Mouse (Mus musculus): ENCODE measurements at regions not wholly inside any gene's neighbourhood (a gene's known extent, or its start where the extent isn't known, plus 50 kb on each side); places are given as distances from the start of the nearest gene placed in this dataset.

DNA sequence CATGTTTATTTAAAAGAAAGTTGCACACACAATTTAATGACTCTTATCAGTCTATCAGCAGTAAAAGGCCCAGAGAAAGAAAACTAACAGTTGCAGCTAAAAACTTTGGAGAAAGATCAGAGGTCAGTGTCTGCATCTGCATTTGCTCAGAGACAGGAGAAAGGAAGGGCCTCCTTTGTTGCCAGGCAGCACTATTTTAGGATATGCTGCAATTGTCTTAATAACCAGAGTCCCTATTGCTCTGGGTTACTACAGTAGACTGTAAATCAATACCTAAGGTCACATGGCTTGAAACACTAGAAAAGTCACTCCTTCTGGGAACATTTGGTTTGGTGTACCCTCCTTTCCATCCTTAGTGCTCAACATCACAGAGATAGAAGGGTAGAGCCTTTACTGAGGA, 175.7 kb downstream of the Hdgfl1 start:
- no peaks in the 10 kb centered on the region for H3K27me3 ChIP-seq
- H3K27ac ChIP-seq: no peak overlapping the region
- H3K9ac ChIP-seq: no peak overlapping the region
- H3K4me2 ChIP-seq: no peak overlapping the region
- H3K4me1 ChIP-seq: peaks cover 5% of the 10 kb centered on the region
- H3K36me3 ChIP-seq (ENCODE audit: poor library complexity, severe bottlenecking): no peaks in the 10 kb centered on the region
- H3K4me3 ChIP-seq: no peak overlapping the region
- no peak for ATAC-seq
- H3K9me3 ChIP-seq (replicated peaks): no peaks in the 10 kb centered on the region

DNA sequence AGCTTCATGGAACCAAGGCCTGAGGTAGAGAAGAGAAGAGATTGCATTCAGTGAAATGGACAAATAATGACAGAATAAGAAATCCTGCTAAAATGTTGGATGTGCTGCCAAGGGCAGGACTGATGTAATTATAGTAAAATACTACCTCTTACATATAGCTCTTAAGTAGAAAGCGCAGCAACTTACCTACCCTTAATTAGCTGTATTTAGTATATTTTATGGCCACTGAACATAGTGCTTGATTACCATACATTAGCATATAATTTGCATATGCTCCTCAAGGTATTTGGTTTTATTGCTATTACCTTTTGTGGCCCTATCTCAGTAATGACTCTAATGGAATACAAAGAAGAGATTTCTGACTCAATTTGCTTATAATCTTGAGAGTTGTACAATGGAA, 176.2 kb downstream of the Hdgfl1 start:
- Histone ChIP-seq H3K36me3 (ENCODE audit: poor library complexity, severe bottlenecking) (no peaks in the 10 kb centered on the region), H3K9ac (no peak overlapping the region), H3K27me3 (no peaks in the 10 kb centered on the region), H3K4me1 (peaks cover 5% of the 10 kb centered on the region), H3K27ac (no peak overlapping the region), H3K4me2 (no peak overlapping the region), H3K9me3 (replicated peaks) (no peaks in the 10 kb centered on the region), H3K4me3 (no peak overlapping the region)
- WGBS: 46% methylated on average over 1 of the region's 1 CpGs
- peak; percentile 69; the same call in 1 of the 2 replicates for ATAC-seq

DNA sequence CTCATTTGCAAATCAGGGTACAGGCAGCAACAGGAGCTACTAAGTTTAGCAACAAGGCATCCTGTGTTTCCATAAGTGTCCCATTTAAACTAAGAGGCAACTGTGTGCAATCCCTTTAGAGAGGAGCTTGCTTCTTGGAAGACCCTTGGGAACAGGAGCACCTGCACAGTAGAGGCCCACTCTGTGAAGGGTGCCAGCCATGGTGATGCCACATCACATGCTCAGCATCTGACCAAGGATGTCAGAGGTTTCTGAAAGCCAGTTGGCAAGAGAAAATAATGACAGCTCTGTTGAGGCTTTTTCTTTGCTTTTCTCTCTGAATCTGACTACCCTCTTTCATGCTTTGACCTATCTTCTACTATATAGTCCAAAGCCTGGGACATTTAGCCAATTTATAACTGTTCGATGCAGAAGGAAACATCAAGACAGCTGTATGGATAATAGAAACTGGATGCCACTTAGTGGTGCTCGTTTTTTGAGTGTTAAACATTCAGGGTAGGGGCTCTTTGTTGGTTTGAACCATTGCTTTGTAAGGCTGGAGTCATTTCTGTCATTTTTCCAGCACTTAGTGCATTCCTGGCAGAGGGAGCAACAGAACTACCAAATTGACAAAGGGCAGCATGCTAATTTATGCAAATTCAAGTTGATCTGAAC, 193.9 kb downstream of the Hdgfl1 start:
- Histone ChIP-seq H3K4me1 (peaks cover 9% of the 10 kb centered on the region), H3K9ac (no peak overlapping the region), H3K36me3 (ENCODE audit: poor library complexity, severe bottlenecking) (no peaks in the 10 kb centered on the region), H3K27me3 (no peaks in the 10 kb centered on the region), H3K27ac (peak overlapping the region; percentile 35), H3K4me2 (no peak overlapping the region), H3K9me3 (replicated peaks) (no peaks in the 10 kb centered on the region), H3K4me3 (no peak overlapping the region)
- ATAC-seq: peak; percentile 89
- 28% methylated on average over 2 of the region's 2 CpGs for WGBS

DNA sequence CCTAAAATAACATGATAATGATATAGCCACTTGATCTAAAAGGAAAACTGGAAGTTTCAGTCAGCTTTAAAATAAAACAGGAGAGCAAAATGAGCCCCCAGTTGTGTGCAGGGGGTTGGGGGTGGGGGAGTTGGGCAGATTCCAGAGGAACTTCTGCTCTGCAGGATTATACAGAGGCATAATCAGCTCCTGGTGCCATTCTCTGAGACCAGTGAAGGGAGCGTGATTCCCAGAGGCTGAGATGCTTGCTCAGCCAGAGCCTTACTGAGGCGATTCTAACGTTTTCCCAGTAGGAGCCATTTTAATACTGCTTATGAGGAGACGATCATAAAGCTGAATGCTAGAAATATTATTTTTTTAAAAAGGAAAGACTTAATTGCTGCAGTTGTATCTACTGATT, 200.5 kb downstream of the Hdgfl1 start:
- no peak overlapping the region for H3K27ac ChIP-seq
- H3K27me3 ChIP-seq: no peaks in the 10 kb centered on the region
- peak; percentile 88 for ATAC-seq
- no peak overlapping the region for H3K4me2 ChIP-seq
- H3K4me3 ChIP-seq: no peak overlapping the region
- 8% methylated on average over 4 of the region's 4 CpGs for WGBS
- H3K4me1 ChIP-seq: peaks cover 11% of the 10 kb centered on the region; the same call in 1 of the 2 replicates
- H3K9me3 ChIP-seq (replicated peaks): no peaks in the 10 kb centered on the region
- H3K9ac ChIP-seq: no peak overlapping the region
- H3K36me3 ChIP-seq (ENCODE audit: poor library complexity, severe bottlenecking): no peaks in the 10 kb centered on the region

DNA sequence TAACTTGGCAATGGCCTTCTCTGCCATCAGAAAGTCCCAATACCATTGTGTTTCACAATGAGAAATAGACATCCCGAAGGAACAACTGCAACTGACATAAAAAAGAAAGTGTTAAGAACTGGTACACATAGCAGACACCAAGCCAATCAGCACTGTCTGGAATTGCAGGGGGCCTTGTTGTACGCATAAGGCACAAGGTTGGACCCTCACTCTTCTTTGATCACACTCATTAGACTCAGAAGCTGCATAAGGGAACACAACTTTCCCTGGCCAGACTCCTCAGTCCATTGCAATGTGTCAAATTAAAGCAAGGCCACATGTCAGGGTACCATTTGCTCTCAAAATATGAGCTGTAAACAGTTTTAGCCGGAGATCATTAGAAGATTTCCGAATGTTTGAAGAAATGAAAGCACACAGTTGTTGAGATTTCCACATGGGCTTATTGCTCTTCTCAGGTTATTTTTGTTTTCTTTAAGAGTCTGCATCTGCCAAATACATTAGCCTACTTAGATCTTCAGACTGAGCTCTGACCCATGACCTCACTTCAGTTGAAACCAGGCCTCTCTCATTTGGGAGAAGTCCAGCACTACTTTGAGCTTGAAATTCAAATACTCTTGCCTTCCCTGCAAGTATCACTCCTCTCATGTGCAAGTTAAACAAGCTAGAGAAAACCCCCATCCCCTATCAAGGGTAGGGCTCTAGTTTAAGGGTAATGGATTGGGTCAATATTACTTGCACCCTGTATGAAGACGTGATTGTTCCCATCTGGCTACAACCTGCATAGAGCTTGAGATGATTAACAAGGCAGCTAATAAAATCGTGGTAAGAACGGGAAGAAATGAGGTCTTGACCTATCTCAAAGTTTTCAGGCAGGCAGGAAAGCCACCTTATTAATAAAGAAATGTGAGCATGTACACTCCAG, 204.8 kb downstream of the Hdgfl1 start:
- H3K27ac ChIP-seq: no peak overlapping the region
- ATAC-seq: no peak
- no peaks in the 10 kb centered on the region for H3K9me3 ChIP-seq (replicated peaks)
- H3K4me3 ChIP-seq: no peak overlapping the region
- no peaks in the 10 kb centered on the region for H3K36me3 ChIP-seq (ENCODE audit: poor library complexity, severe bottlenecking)
- no peak overlapping the region for H3K9ac ChIP-seq
- H3K4me2 ChIP-seq: no peak overlapping the region
- 90% methylated on average over 7 of the region's 7 CpGs for WGBS
- peaks cover 9% of the 10 kb centered on the region; the same call in 1 of the 2 replicates for H3K4me1 ChIP-seq
- H3K27me3 ChIP-seq: no peaks in the 10 kb centered on the region

DNA sequence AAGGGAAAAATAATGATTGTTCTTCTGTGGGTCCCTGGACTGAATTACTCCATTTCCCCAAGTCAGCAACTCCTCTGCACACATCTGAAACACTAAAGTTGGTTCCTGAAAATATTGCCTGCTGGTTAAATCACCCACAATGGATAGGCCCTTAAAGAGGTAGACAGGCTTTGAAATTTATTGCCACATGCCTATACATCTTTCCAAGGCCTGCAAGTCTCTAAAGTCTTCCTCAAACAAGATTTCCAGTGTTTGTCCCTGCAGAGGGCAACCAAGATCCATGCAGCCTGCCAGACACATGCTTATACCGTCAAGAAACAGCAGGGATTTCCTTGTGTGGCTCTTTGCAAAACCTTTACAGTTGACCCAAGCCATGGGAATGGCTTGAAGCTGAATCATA, 211.6 kb downstream of the Hdgfl1 start:
- H3K9me3 ChIP-seq (replicated peaks): no peaks in the 10 kb centered on the region
- H3K4me3 ChIP-seq: no peak overlapping the region
- H3K4me2 ChIP-seq: no peak overlapping the region
- no peak overlapping the region for H3K9ac ChIP-seq
- H3K36me3 ChIP-seq (ENCODE audit: poor library complexity, severe bottlenecking): no peaks in the 10 kb centered on the region
- no peak for ATAC-seq
- WGBS: 29% methylated on average over 1 of the region's 1 CpGs
- H3K27ac ChIP-seq: no peak overlapping the region
- H3K27me3 ChIP-seq: no peaks in the 10 kb centered on the region
- H3K4me1 ChIP-seq: no peaks in the 10 kb centered on the region

DNA sequence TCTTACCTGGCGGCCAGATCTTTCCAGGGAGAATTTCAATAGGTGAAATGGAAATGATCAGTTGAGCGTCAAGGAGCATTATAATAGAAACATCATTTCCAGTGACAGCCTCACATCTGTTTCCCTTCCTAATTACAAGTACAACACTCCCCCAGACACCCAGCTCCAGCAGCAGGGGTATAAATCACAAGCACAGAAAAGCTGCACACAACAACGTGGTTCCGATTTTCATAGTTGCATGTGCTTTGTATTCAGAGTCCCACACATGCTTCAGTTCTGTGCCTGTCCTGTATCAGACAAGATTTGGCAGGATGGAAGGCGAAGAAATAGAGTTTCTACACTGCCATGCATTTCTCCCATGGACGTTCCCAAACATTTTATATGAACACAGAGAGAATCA, 215.7 kb downstream of the Hdgfl1 start:
- no peak overlapping the region for H3K9ac ChIP-seq
- no peak overlapping the region for H3K4me3 ChIP-seq
- H3K4me2 ChIP-seq: no peak overlapping the region
- 80% methylated on average over 6 of the region's 6 CpGs for WGBS
- H3K36me3 ChIP-seq (ENCODE audit: poor library complexity, severe bottlenecking): no peaks in the 10 kb centered on the region
- H3K27ac ChIP-seq: no peak overlapping the region
- no peaks in the 10 kb centered on the region for H3K4me1 ChIP-seq
- no peaks in the 10 kb centered on the region for H3K9me3 ChIP-seq (replicated peaks)
- no peaks in the 10 kb centered on the region for H3K27me3 ChIP-seq
- no peak for ATAC-seq

DNA sequence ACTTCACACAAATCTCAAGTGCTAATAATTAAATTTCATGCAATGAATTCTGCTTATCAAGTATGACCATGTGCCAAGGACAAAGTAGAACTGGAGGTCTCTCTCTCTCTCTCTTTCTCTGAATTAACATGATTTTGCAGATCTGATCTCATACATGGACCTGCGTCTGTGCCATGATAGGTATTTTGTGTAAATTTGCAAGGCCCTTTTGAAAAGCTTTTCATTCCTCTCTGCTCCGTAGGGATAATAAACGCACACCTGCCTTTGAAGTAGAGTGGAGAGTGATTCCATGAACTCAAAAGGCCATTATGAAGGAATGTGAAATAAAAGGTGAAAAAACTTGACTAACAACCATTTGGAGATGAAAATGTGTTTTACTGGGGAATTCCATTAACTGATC, 217.8 kb downstream of the Hdgfl1 start:
- Histone ChIP-seq H3K9ac (no peak overlapping the region), H3K4me1 (no peaks in the 10 kb centered on the region), H3K4me2 (no peak overlapping the region), H3K27ac (no peak overlapping the region), H3K4me3 (no peak overlapping the region), H3K27me3 (no peaks in the 10 kb centered on the region), H3K9me3 (replicated peaks) (no peaks in the 10 kb centered on the region), H3K36me3 (ENCODE audit: poor library complexity, severe bottlenecking) (no peaks in the 10 kb centered on the region)
- no peak for ATAC-seq
- WGBS: 83% methylated on average over 3 of the region's 3 CpGs

DNA sequence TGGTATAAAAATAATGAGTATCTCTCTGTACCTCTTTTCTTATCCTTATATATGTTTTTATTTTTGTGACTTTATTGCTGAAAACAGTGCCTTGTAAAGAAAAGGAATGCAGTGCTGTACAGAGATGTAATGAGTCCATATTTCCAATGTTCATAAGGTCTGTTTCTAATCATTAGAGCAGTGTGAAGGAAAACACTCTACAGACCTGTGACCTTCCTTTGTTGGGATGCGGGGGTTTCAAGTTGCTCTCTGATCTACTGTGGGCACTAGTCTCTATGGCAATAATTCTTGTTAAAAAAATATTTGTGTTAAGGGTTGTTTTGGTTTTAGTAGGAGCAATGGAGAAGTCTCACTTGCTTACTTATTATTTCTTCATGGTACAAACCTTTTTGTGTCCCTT, 231.0 kb downstream of the Hdgfl1 start:
- no peak overlapping the region for H3K27ac ChIP-seq
- H3K9me3 ChIP-seq (replicated peaks): no peaks in the 10 kb centered on the region
- no peaks in the 10 kb centered on the region for H3K4me1 ChIP-seq
- H3K27me3 ChIP-seq: no peaks in the 10 kb centered on the region
- H3K4me2 ChIP-seq: no peak overlapping the region
- no peak for ATAC-seq
- no peak overlapping the region for H3K4me3 ChIP-seq
- H3K9ac ChIP-seq: no peak overlapping the region
- WGBS: 57% methylated on average over 1 of the region's 1 CpGs
- no peaks in the 10 kb centered on the region for H3K36me3 ChIP-seq (ENCODE audit: poor library complexity, severe bottlenecking)

DNA sequence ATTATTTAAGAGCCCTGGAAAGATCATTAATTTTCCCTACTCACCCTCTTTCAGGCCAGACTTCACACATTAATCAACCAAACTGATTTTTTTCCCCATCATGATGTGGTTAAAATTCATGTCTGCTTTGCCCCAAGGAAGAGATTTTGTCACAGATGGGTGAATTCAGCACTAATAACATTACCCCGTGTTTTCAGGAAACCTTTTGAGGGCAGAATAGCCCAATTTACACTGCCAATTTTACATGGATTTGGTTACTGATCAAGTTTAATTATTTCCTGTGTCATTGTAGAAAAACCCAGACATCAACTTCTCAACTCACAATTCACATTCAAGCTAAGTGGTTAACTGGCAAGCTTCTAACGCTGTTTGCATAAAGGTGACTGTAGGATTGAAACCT, 233.4 kb downstream of the Hdgfl1 start:
- 46% methylated on average over 2 of the region's 2 CpGs for WGBS
- Histone ChIP-seq H3K9me3 (replicated peaks) (no peaks in the 10 kb centered on the region), H3K27ac (no peak overlapping the region), H3K4me3 (no peak overlapping the region), H3K4me2 (no peak overlapping the region), H3K9ac (no peak overlapping the region), H3K36me3 (ENCODE audit: poor library complexity, severe bottlenecking) (no peaks in the 10 kb centered on the region), H3K27me3 (no peaks in the 10 kb centered on the region), H3K4me1 (no peaks in the 10 kb centered on the region)
- ATAC-seq: no peak

DNA sequence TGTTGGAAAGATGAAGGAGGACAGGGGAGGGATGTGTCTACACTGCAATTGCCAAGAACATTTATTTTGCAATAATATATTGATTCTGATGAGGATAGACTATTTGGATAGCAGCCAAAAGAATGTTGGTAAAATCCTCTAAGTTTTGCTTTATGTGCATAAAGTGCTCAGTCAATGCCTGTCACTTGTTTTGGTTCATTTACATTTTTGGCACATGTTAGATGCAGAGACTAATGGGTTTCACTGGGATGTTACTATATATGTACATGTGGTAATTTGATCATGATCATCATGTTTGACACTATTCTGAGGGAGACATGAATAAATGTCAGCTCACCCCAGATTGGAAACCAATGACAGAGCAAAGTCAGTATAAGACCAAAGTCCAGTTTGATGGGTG, 237.2 kb downstream of the Hdgfl1 start:
- no peaks in the 10 kb centered on the region for H3K36me3 ChIP-seq (ENCODE audit: poor library complexity, severe bottlenecking)
- no peaks in the 10 kb centered on the region for H3K27me3 ChIP-seq
- H3K27ac ChIP-seq: no peak overlapping the region
- H3K9me3 ChIP-seq (replicated peaks): no peaks in the 10 kb centered on the region
- no peak overlapping the region for H3K4me2 ChIP-seq
- H3K4me1 ChIP-seq: no peaks in the 10 kb centered on the region
- no peak overlapping the region for H3K4me3 ChIP-seq
- ATAC-seq: peak; percentile 75; the same call in 1 of the 2 replicates
- no peak overlapping the region for H3K9ac ChIP-seq

DNA sequence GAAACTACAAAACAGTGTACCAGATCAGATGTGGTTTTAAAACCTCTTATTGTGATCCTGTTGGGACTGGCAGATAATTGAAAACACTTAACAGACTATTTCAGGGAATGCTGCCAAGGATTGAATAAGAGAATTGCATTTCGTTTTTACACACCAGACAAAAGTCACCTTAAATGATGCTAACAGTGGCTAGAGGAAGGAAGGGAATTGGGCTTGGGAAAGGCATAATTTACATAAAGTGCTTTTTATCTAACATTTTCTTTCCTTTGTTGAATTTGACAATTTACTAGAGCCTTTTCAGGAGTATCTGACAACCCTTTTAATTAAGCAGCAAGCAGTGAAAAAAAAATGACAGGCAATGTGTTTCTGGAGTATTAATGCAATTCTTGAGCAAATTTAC, 250.9 kb downstream of the Hdgfl1 start:
- H3K27me3 ChIP-seq: no peaks in the 10 kb centered on the region
- H3K36me3 ChIP-seq (ENCODE audit: poor library complexity, severe bottlenecking): no peaks in the 10 kb centered on the region
- WGBS: 16% methylated on average over 1 of the region's 1 CpGs
- H3K4me2 ChIP-seq: no peak overlapping the region
- no peaks in the 10 kb centered on the region for H3K9me3 ChIP-seq (replicated peaks)
- peaks cover 22% of the 10 kb centered on the region for H3K4me1 ChIP-seq
- H3K4me3 ChIP-seq: no peak overlapping the region
- H3K27ac ChIP-seq: no peak overlapping the region
- ATAC-seq: peak; percentile 50; the same call in 1 of the 2 replicates
- H3K9ac ChIP-seq: no peak overlapping the region

Measured in forebrain, embryonic 13.5 days (tissue).